Mouse (Mus musculus): ENCODE results near the gene Tcn2. TPM values are rescaled to one million over a fixed set of nuclear protein-coding genes. Genes with fewer than 3 reads are reported as not detected.
"Not testable (repeated sequence)": the region's sequence is repeated elsewhere in the genome, so short reads cannot be mapped to it uniquely, and the experiment has no call there.

Gene Tcn2
- polyA plus RNA-seq, 1 experiment from 2014 or later = 71.2 TPM

GRCm38 (mm10) chr11:3911440-3911839 lies 20.5 kb downstream of the Tcn2 start:
- H3K4me2 ChIP-seq = peak overlapping the region; percentile 15
- H3K27ac ChIP-seq (ENCODE audit: low read depth, low read length); ATAC-seq (replicated peaks; ENCODE audit: insufficient number of reproducible peaks, low FRiP score, low TSS enrichment); H3K9ac ChIP-seq (ENCODE audit: low read depth, low read length); H3K27me3 ChIP-seq (ENCODE audit: control insufficient read depth, insufficient read depth, low read length); H3K9me3 ChIP-seq (replicated peaks; ENCODE audit: control insufficient read depth, low read length); H3K36me3 ChIP-seq (ENCODE audit: control insufficient read depth, insufficient read depth, low read length); H3K4me3 ChIP-seq (ENCODE audit: low read depth, low read length): not testable (repeated sequence)
- H3K4me1 ChIP-seq (ENCODE audit: control insufficient read depth, insufficient read depth, low read length) = peaks cover 33% of the 10 kb centered on the region
- 83% methylated on average over 5 of the region's 6 CpGs for WGBS (ENCODE audit: insufficient replicate concordance)

GRCm38 (mm10) chr11:3910513-3911310 lies 21.2 kb downstream of the Tcn2 start:
- Histone ChIP-seq H3K36me3 (ENCODE audit: control insufficient read depth, insufficient read depth, low read length) (no peaks in the 10 kb centered on the region), H3K4me1 (ENCODE audit: control insufficient read depth, insufficient read depth, low read length) (peaks cover 33% of the 10 kb centered on the region), H3K4me3 (ENCODE audit: low read depth, low read length) (no peak overlapping the region), H3K9me3 (replicated peaks; ENCODE audit: control insufficient read depth, low read length) (no peaks in the 10 kb centered on the region), H3K27ac (ENCODE audit: low read depth, low read length) (no peak overlapping the region), H3K4me2 (peak overlapping the region; percentile 15), H3K9ac (ENCODE audit: low read depth, low read length) (no peak overlapping the region), H3K27me3 (ENCODE audit: control insufficient read depth, insufficient read depth, low read length) (0 out of 2 replicates have a peak, but pooled peaks cover 7% of the 10 kb centered on the region)
- WGBS (ENCODE audit: insufficient replicate concordance) = 62% methylated on average over 5 of the region's 5 CpGs
- ATAC-seq (replicated peaks; ENCODE audit: insufficient number of reproducible peaks, low FRiP score, low TSS enrichment) = no peak

GRCm38 (mm10) chr11:3909236-3909635 lies 22.7 kb downstream of the Tcn2 start:
- Histone ChIP-seq H3K27me3 (ENCODE audit: control insufficient read depth, insufficient read depth, low read length) (0 out of 2 replicates have a peak, but pooled peaks cover 7% of the 10 kb centered on the region), H3K4me3 (ENCODE audit: low read depth, low read length) (no peak overlapping the region), H3K9ac (ENCODE audit: low read depth, low read length) (no peak overlapping the region), H3K27ac (ENCODE audit: low read depth, low read length) (no peak overlapping the region), H3K4me2 (no peak overlapping the region), H3K9me3 (replicated peaks; ENCODE audit: control insufficient read depth, low read length) (no peaks in the 10 kb centered on the region), H3K4me1 (ENCODE audit: control insufficient read depth, insufficient read depth, low read length) (peaks cover 28% of the 10 kb centered on the region), H3K36me3 (ENCODE audit: control insufficient read depth, insufficient read depth, low read length) (no peaks in the 10 kb centered on the region)
- ATAC-seq (replicated peaks; ENCODE audit: insufficient number of reproducible peaks, low FRiP score, low TSS enrichment) = no peak
- 70% methylated on average over 4 of the region's 4 CpGs for WGBS (ENCODE audit: insufficient replicate concordance)

GRCm38 (mm10) chr11:3905446-3905845 lies 26.5 kb downstream of the Tcn2 start:
- no peaks in the 10 kb centered on the region for H3K9me3 ChIP-seq (replicated peaks; ENCODE audit: control insufficient read depth, low read length)
- peaks cover 4% of the 10 kb centered on the region; the same call in 1 of the 2 replicates for H3K4me1 ChIP-seq (ENCODE audit: control insufficient read depth, insufficient read depth, low read length)
- H3K9ac ChIP-seq (ENCODE audit: low read depth, low read length) = no peak overlapping the region
- WGBS (ENCODE audit: insufficient replicate concordance) = 87% methylated on average over 1 of the region's 1 CpGs
- H3K4me3 ChIP-seq (ENCODE audit: low read depth, low read length) = no peak overlapping the region
- H3K4me2 ChIP-seq = no peak overlapping the region
- no peak for ATAC-seq (replicated peaks; ENCODE audit: insufficient number of reproducible peaks, low FRiP score, low TSS enrichment)
- no peaks in the 10 kb centered on the region for H3K36me3 ChIP-seq (ENCODE audit: control insufficient read depth, insufficient read depth, low read length)
- H3K27ac ChIP-seq (ENCODE audit: low read depth, low read length) = no peak overlapping the region
- H3K27me3 ChIP-seq (ENCODE audit: control insufficient read depth, insufficient read depth, low read length) = no peaks in the 10 kb centered on the region

GRCm38 (mm10) chr11:3904673-3905072 lies 27.3 kb downstream of the Tcn2 start:
- Histone ChIP-seq H3K9ac (ENCODE audit: low read depth, low read length) (no peak overlapping the region), H3K27ac (ENCODE audit: low read depth, low read length) (no peak overlapping the region), H3K27me3 (ENCODE audit: control insufficient read depth, insufficient read depth, low read length) (no peaks in the 10 kb centered on the region), H3K9me3 (replicated peaks; ENCODE audit: control insufficient read depth, low read length) (no peaks in the 10 kb centered on the region), H3K4me3 (ENCODE audit: low read depth, low read length) (no peak overlapping the region), H3K4me1 (ENCODE audit: control insufficient read depth, insufficient read depth, low read length) (peaks cover 5% of the 10 kb centered on the region; the same call in 1 of the 2 replicates), H3K36me3 (ENCODE audit: control insufficient read depth, insufficient read depth, low read length) (no peaks in the 10 kb centered on the region), H3K4me2 (no peak overlapping the region)
- WGBS (ENCODE audit: insufficient replicate concordance) = 74% methylated on average over 6 of the region's 6 CpGs
- no peak for ATAC-seq (replicated peaks; ENCODE audit: insufficient number of reproducible peaks, low FRiP score, low TSS enrichment)

GRCm38 (mm10) chr11:3903046-3903445 lies 28.9 kb downstream of the Tcn2 start:
- WGBS (ENCODE audit: insufficient replicate concordance) = 76% methylated on average over 5 of the region's 5 CpGs
- 0 out of 2 replicates have a peak, but pooled peaks cover 5% of the 10 kb centered on the region for H3K36me3 ChIP-seq (ENCODE audit: control insufficient read depth, insufficient read depth, low read length)
- no peaks in the 10 kb centered on the region for H3K9me3 ChIP-seq (replicated peaks; ENCODE audit: control insufficient read depth, low read length)
- no peak for ATAC-seq (replicated peaks; ENCODE audit: insufficient number of reproducible peaks, low FRiP score, low TSS enrichment)
- H3K4me3 ChIP-seq (ENCODE audit: low read depth, low read length) = no peak overlapping the region
- no peak overlapping the region for H3K4me2 ChIP-seq
- peaks cover 5% of the 10 kb centered on the region; the same call in 1 of the 2 replicates for H3K4me1 ChIP-seq (ENCODE audit: control insufficient read depth, insufficient read depth, low read length)
- no peaks in the 10 kb centered on the region for H3K27me3 ChIP-seq (ENCODE audit: control insufficient read depth, insufficient read depth, low read length)
- H3K9ac ChIP-seq (ENCODE audit: low read depth, low read length) = no peak overlapping the region
- H3K27ac ChIP-seq (ENCODE audit: low read depth, low read length) = no peak overlapping the region

GRCm38 (mm10) chr11:3902516-3902915 lies 29.4 kb downstream of the Tcn2 start:
- Histone ChIP-seq H3K4me3 (ENCODE audit: low read depth, low read length) (no peak overlapping the region), H3K36me3 (ENCODE audit: control insufficient read depth, insufficient read depth, low read length) (0 out of 2 replicates have a peak, but pooled peaks cover 5% of the 10 kb centered on the region), H3K27me3 (ENCODE audit: control insufficient read depth, insufficient read depth, low read length) (no peaks in the 10 kb centered on the region), H3K9me3 (replicated peaks; ENCODE audit: control insufficient read depth, low read length) (no peaks in the 10 kb centered on the region), H3K27ac (ENCODE audit: low read depth, low read length) (no peak overlapping the region), H3K4me2 (no peak overlapping the region), H3K4me1 (ENCODE audit: control insufficient read depth, insufficient read depth, low read length) (peaks cover 5% of the 10 kb centered on the region; the same call in 1 of the 2 replicates), H3K9ac (ENCODE audit: low read depth, low read length) (no peak overlapping the region)
- no peak for ATAC-seq (replicated peaks; ENCODE audit: insufficient number of reproducible peaks, low FRiP score, low TSS enrichment)
- 85% methylated on average over 3 of the region's 3 CpGs for WGBS (ENCODE audit: insufficient replicate concordance)

- Histone ChIP-seq H3K4me1 (ENCODE audit: control insufficient read depth, insufficient read depth, low read length) (peaks cover 5% of the 10 kb centered on the region; the same call in 1 of the 2 replicates), H3K27me3 (ENCODE audit: control insufficient read depth, insufficient read depth, low read length) (no peaks in the 10 kb centered on the region), H3K27ac (ENCODE audit: low read depth, low read length) (no peak overlapping the region), H3K4me3 (ENCODE audit: low read depth, low read length) (no peak overlapping the region), H3K4me2 (no peak overlapping the region), H3K9me3 (replicated peaks; ENCODE audit: control insufficient read depth, low read length) (no peaks in the 10 kb centered on the region), H3K9ac (ENCODE audit: low read depth, low read length) (no peak overlapping the region), H3K36me3 (ENCODE audit: control insufficient read depth, insufficient read depth, low read length) (0 out of 2 replicates have a peak, but pooled peaks cover 5% of the 10 kb centered on the region)
- WGBS (ENCODE audit: insufficient replicate concordance) = 58% methylated on average over 6 of the region's 6 CpGs
- no peak for ATAC-seq (replicated peaks; ENCODE audit: insufficient number of reproducible peaks, low FRiP score, low TSS enrichment)
Observed at GRCm38 (mm10) chr11:3900296-3900695, 31.7 kb downstream of the Tcn2 start.

Data from heart, embryonic 11.5 days (tissue).